ENCODE assay signal across 9 mouse cellular contexts in the genomic region with DNA sequence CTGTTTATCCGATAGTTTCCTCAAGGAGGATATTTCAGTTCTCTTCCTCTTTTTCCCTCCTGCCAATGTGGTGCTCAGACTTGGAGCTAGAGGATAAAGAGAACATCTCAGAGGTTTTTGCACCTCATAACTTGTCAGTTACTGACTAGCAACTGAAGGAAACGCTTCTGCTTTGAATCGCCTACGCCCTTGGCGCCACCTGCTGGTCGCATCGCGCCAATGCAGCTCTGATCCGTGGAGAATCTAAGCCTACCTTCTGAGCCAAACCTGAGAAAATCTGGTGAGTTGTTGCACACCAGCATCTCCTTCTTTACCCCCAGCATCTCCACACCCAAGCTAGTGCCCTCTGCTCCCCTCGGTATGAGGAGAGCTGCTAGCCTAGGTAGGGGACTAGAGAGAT. TPM values are rescaled to one million over a fixed set of nuclear protein-coding genes. Genes with fewer than 3 reads are reported as not detected.
A peak's percentile ranks its signal among the peaks of the same experiment; 100 is the strongest.
DNase-seq lines count a peak whose midpoint lies in the region; ATAC-seq and TF ChIP-seq lines count a peak whose summit lies in the region.
"Had no signal": no experiment of that assay in that cellular context is flagged by ENCODE, and none has a peak within 500 bp of the region (broad histone marks: within the 10 kb centered on the region; RNA-seq: fewer than 3 reads in every experiment).

No protein-coding gene starts in this region.

- no peak overlapping the region for H3K9ac ChIP-seq in intestine, embryonic 14.5 days (ENCODE audit: low read length)
- H3K9ac ChIP-seq in intestine, embryonic 15.5 days: no peak overlapping the region
- no peak overlapping the region for H3K9ac ChIP-seq in neural tube, embryonic 11.5 days (ENCODE audit: low read length)
- H3K9ac ChIP-seq: embryonic facial prominence, embryonic 13.5 days had no signal

- H3K36me3 ChIP-seq in intestine, embryonic 14.5 days (ENCODE audit: control insufficient read depth, insufficient read depth, low read length): no peaks in the 10 kb centered on the region
- H3K36me3 ChIP-seq in intestine, embryonic 15.5 days: no peaks in the 10 kb centered on the region
- H3K36me3 ChIP-seq in neural tube, embryonic 11.5 days (ENCODE audit: control insufficient read depth, insufficient read depth, low read length): no peaks in the 10 kb centered on the region
- H3K36me3 ChIP-seq: embryonic facial prominence, embryonic 13.5 days had no signal

- H3K4me2 ChIP-seq in intestine, embryonic 14.5 days (ENCODE audit: low read length): no peak overlapping the region
- H3K4me2 ChIP-seq in intestine, embryonic 15.5 days (replicated peaks): no peak overlapping the region
- H3K4me2 ChIP-seq in neural tube, embryonic 11.5 days (ENCODE audit: low read depth): no peak overlapping the region
- H3K4me2 ChIP-seq: embryonic facial prominence, embryonic 13.5 days had no signal

- H3K4me1 ChIP-seq in intestine, embryonic 14.5 days (replicated peaks; ENCODE audit: control insufficient read depth, insufficient read depth, low read length): no peaks in the 10 kb centered on the region
- no peaks in the 10 kb centered on the region for H3K4me1 ChIP-seq in intestine, embryonic 15.5 days (replicated peaks)
- H3K4me1 ChIP-seq in bone marrow macrophage, adult 2 months (ENCODE audit: control insufficient read depth, insufficient read depth, low read length): peaks cover 14% of the 10 kb centered on the region
- no peaks in the 10 kb centered on the region for H3K4me1 ChIP-seq in neural tube, embryonic 11.5 days (ENCODE audit: control insufficient read depth, insufficient read depth, low read length)
- H3K4me1 ChIP-seq: embryonic facial prominence, embryonic 13.5 days had no signal

- peak; percentile 94 for DNase-seq in intestine, embryonic 14.5 days (ENCODE audit: low spot score)
- peak; percentile 63 for DNase-seq in hindlimb bud, embryonic 11.5 days (ENCODE audit: extremely low spot score, low read depth, low spot score)
- DNase-seq in left cerebral cortex, postnatal 25 days (ENCODE audit: low spot score in 2 of 2): peak; percentile 87 to 89
- peak; percentile 82 for DNase-seq in neural tube, embryonic 11.5 days (ENCODE audit: low spot score)
- peak; percentile 55 to 57 for DNase-seq in thymus, adult 18-20 months

- intact Hi-C loops in left cerebral cortex, postnatal 25 days (cut with DNase I): loop anchor here (2.0 to 5.0 kb wide), 3 partner anchors 80 to 1301 kb away; no protein-coding TSS in a partner anchor

- no peaks in the 10 kb centered on the region for H3K27me3 ChIP-seq in intestine, embryonic 14.5 days (replicated peaks; ENCODE audit: control insufficient read depth, insufficient read depth, low read length)
- no peaks in the 10 kb centered on the region for H3K27me3 ChIP-seq in intestine, embryonic 15.5 days (replicated peaks)
- no peaks in the 10 kb centered on the region for H3K27me3 ChIP-seq in neural tube, embryonic 11.5 days (ENCODE audit: control insufficient read depth, insufficient read depth, low read length)
- H3K27me3 ChIP-seq: embryonic facial prominence, embryonic 13.5 days had no signal

- 6% methylated on average over 10 of the region's 10 CpGs for WGBS in intestine, embryonic 14.5 days
- WGBS in intestine, embryonic 15.5 days: 5% methylated on average over 10 of the region's 10 CpGs
- 6% methylated on average over 10 of the region's 10 CpGs for WGBS in neural tube, embryonic 11.5 days

- H3K4me3 ChIP-seq in intestine, embryonic 14.5 days (ENCODE audit: low read depth, low read length): no peak overlapping the region
- H3K4me3 ChIP-seq in intestine, embryonic 15.5 days (replicated peaks): no peak overlapping the region
- no peak overlapping the region for H3K4me3 ChIP-seq in bone marrow macrophage, adult 2 months (ENCODE audit: insufficient read depth, low read length)
- no peak overlapping the region for H3K4me3 ChIP-seq in neural tube, embryonic 11.5 days (ENCODE audit: low read depth, low read length)
- H3K4me3 ChIP-seq: embryonic facial prominence, embryonic 13.5 days had no signal

- no peak overlapping the region for H3K27ac ChIP-seq in intestine, embryonic 14.5 days (ENCODE audit: low read depth)
- H3K27ac ChIP-seq in intestine, embryonic 15.5 days: no peak overlapping the region
- H3K27ac ChIP-seq in bone marrow macrophage, adult 2 months (ENCODE audit: insufficient read depth, low read depth, low read length): no peak overlapping the region
- no peak overlapping the region for H3K27ac ChIP-seq in neural tube, embryonic 11.5 days (ENCODE audit: low read depth, low read length)
- H3K27ac ChIP-seq: embryonic facial prominence, embryonic 13.5 days had no signal

- no peak for ATAC-seq in intestine, embryonic 14.5 days (replicated peaks; ENCODE audit: low FRiP score, low TSS enrichment, low read depth)
- ATAC-seq in intestine, embryonic 15.5 days: no peak
- ATAC-seq in erythroblast, adult 5-6 weeks (replicated peaks; ENCODE audit: low FRiP score, poor library complexity, severe bottlenecking): peak; percentile 86
- ATAC-seq in neural tube, embryonic 11.5 days (ENCODE audit: insufficient read depth, low FRiP score, low TSS enrichment): no peak

- no peaks in the 10 kb centered on the region for H3K9me3 ChIP-seq in intestine, embryonic 14.5 days (ENCODE audit: control insufficient read depth, low read length)
- H3K9me3 ChIP-seq in intestine, embryonic 15.5 days: no peaks in the 10 kb centered on the region
- no peaks in the 10 kb centered on the region for H3K9me3 ChIP-seq in neural tube, embryonic 11.5 days (ENCODE audit: control insufficient read depth, low read length)
- H3K9me3 ChIP-seq: embryonic facial prominence, embryonic 13.5 days had no signal

- peak; percentile 88 for TF ChIP-seq CTCF in bone marrow macrophage, adult 2 months (IDR thresholded peaks at IDR 0.05; ENCODE audit: low read depth, low read length)

- TF ChIP-seq POLR2A in bone marrow macrophage, adult 2 months (IDR thresholded peaks at IDR 0.05; ENCODE audit: borderline replicate concordance, low read depth, low read length): no peak

RNA-seq across cellular contexts. Expression of a gene that starts 18.0 kb away (rescaled TPM):
- polyA plus RNA-seq in intestine, embryonic 14.5 days (2014; fragmentation: Nextera tagmentation; extraction: Ambion mirVana): 11.2 and 12.2 TPM in 2 replicates
- polyA plus RNA-seq in intestine, embryonic 15.5 days (2015; fragmentation: Nextera tagmentation; extraction: Ambion mirVana): 8.1 and 8.5 TPM in 2 replicates
- polyA plus RNA-seq in bone marrow macrophage, adult 2 months (2012; ENCODE audit: insufficient read depth, insufficient read length, missing spikeins): 29.4 and 31.1 TPM in 2 replicates
- 5.0 and 10.7 TPM in 2 replicates for total RNA-seq in erythroblast, adult 5-6 weeks (2015; ENCODE audit: low replicate concordance)
- total RNA-seq in erythroblast, adult 5-6 weeks (2017; ENCODE audit: low replicate concordance): 6.0 and 8.4 TPM in 2 replicates
- total RNA-seq in left cerebral cortex, postnatal 25 days (2021): 10 to 100 TPM; 33.5 to 34.0 TPM
- 11.1 and 12.0 TPM in 2 replicates for polyA plus RNA-seq in neural tube, embryonic 11.5 days (2014; fragmentation: Nextera tagmentation; extraction: Ambion mirVana)
